Comparison of ENCODE assay signal across 11 mouse cellular contexts in genomic region chr1:131761079-131761831, GRCm38 (mm10). TPM values are rescaled to one million over a fixed set of nuclear protein-coding genes. Genes with fewer than 3 reads are reported as not detected.
DNase-seq lines count a peak whose midpoint lies in the region; ATAC-seq lines count a peak whose summit lies in the region.
"Had no signal": no experiment of that assay in that cellular context is flagged by ENCODE, and none has a peak within 500 bp of the region (broad histone marks: within the 10 kb centered on the region; RNA-seq: fewer than 3 reads in every experiment).

No protein-coding gene starts in this region.

- no peak overlapping the region for H3K4me2 ChIP-seq in midbrain, embryonic 15.5 days
- H3K4me2 ChIP-seq: lung, embryonic 15.5 days had no signal

- DNase-seq in heart, embryonic 10.5 days (ENCODE audit: low spot score): peak; percentile 47
- DNase-seq in heart, postnatal 25 days (ENCODE audit: low spot score): no peak
- DNase-seq in urinary bladder, postnatal 4 days (ENCODE audit: low spot score in 2 of 2): peak; percentile 15 to 50
- no peak for DNase-seq in urinary bladder, postnatal 14 days (ENCODE audit: low spot score)
- peak; percentile 80 for DNase-seq in lung, postnatal 25 days (ENCODE audit: low spot score)
- DNase-seq in left cerebral cortex, postnatal 10 days (ENCODE audit: extremely low spot score in 1 of 2, low spot score in 2 of 2): no peak
- DNase-seq: kidney, postnatal 36 days; right cerebral cortex, adult 18-20 months had no signal

- H3K9ac ChIP-seq in midbrain, embryonic 15.5 days: no peak overlapping the region
- H3K9ac ChIP-seq: lung, embryonic 15.5 days had no signal

- H3K36me3 ChIP-seq in heart, embryonic 10.5 days: no peaks in the 10 kb centered on the region
- H3K36me3 ChIP-seq in midbrain, embryonic 15.5 days (replicated peaks): no peaks in the 10 kb centered on the region
- H3K36me3 ChIP-seq: lung, embryonic 15.5 days had no signal

- H3K4me1 ChIP-seq in heart, embryonic 10.5 days: peaks cover 24% of the 10 kb centered on the region
- H3K4me1 ChIP-seq in midbrain, embryonic 15.5 days: peaks cover 3% of the 10 kb centered on the region; the same call in 1 of the 2 replicates

- WGBS in heart, embryonic 10.5 days: 72% methylated on average over 13 of the region's 13 CpGs
- WGBS in midbrain, embryonic 15.5 days: 89% methylated on average over 13 of the region's 13 CpGs

- peaks cover 7% of the 10 kb centered on the region; the same call in 1 of the 2 replicates for H3K27me3 ChIP-seq in heart, embryonic 10.5 days (ENCODE audit: insufficient read depth, poor library complexity, severe bottlenecking)
- no peaks in the 10 kb centered on the region for H3K27me3 ChIP-seq in midbrain, embryonic 15.5 days (replicated peaks)
- H3K27me3 ChIP-seq: lung, embryonic 15.5 days had no signal

- intact Hi-C loops in heart, postnatal 25 days (cut with DNase I): no loop called here
- intact Hi-C loops in left cerebral cortex, postnatal 10 days (cut with DNase I): loop anchor here (5.0 kb wide), 1 partner anchor 214 kb away; no protein-coding TSS in a partner anchor

- no peak overlapping the region for H3K27ac ChIP-seq in heart, embryonic 10.5 days
- H3K27ac ChIP-seq in midbrain, embryonic 15.5 days: no peak overlapping the region
- H3K27ac ChIP-seq: lung, embryonic 15.5 days had no signal

- no peaks in the 10 kb centered on the region for H3K9me3 ChIP-seq in heart, embryonic 10.5 days
- H3K9me3 ChIP-seq in midbrain, embryonic 15.5 days: no peaks in the 10 kb centered on the region
- H3K9me3 ChIP-seq: lung, embryonic 15.5 days had no signal

- H3K4me3 ChIP-seq in heart, embryonic 10.5 days: no peak overlapping the region
- no peak overlapping the region for H3K4me3 ChIP-seq in midbrain, embryonic 15.5 days
- H3K4me3 ChIP-seq: erythroblast, embryonic 14.5 days; lung, embryonic 15.5 days had no signal

- no peak for ATAC-seq in midbrain, embryonic 15.5 days (replicated peaks)

RNA-seq across cellular contexts. Expression of gene Slc26a9, which starts 17.4 kb away (rescaled TPM):
- 0.05 and 0.06 TPM in 2 replicates for polyA plus RNA-seq in heart, embryonic 10.5 days (2016; fragmentation: Nextera tagmentation; extraction: Ambion mirVana)
- not detected for total RNA-seq in heart, postnatal 25 days (2021)
- under 1 TPM; 0.18 to 0.24 TPM for total RNA-seq in left cerebral cortex, postnatal 10 days (2021)
- 0.05 and 0.08 TPM in 2 replicates for polyA plus RNA-seq in midbrain, embryonic 15.5 days (2015; fragmentation: Nextera tagmentation; extraction: Ambion mirVana)
- polyA plus RNA-seq: erythroblast, embryonic 14.5 days had no signal

RNA-seq across cellular contexts. Expression of gene Pm20d1, which starts 35.9 kb away (rescaled TPM):
- polyA plus RNA-seq in heart, embryonic 10.5 days (2016; fragmentation: Nextera tagmentation; extraction: Ambion mirVana): 2.1 and 3.1 TPM in 2 replicates
- total RNA-seq in heart, postnatal 25 days (2021): 1 to 10 TPM; 3.1 to 5.1 TPM
- under 1 TPM; 0.69 to 0.94 TPM for total RNA-seq in left cerebral cortex, postnatal 10 days (2021)
- 0.22 and 0.29 TPM in 2 replicates for polyA plus RNA-seq in midbrain, embryonic 15.5 days (2015; fragmentation: Nextera tagmentation; extraction: Ambion mirVana)
- polyA plus RNA-seq: erythroblast, embryonic 14.5 days had no signal

Comparison
In these comparisons a context has a peak if more than half of its experiments do, and no peak if none do; other contexts are left out.
1. DNase-seq: peak in heart, embryonic 10.5 days (single experiment), urinary bladder, postnatal 4 days (2 of 2) and lung, postnatal 25 days (single experiment); none in heart, postnatal 25 days (single experiment), urinary bladder, postnatal 14 days (single experiment) and left cerebral cortex, postnatal 10 days (0 of 2).